Mouse (Mus musculus) embryo, embryonic 10 days (tissue): Measurements from ENCODE around the gene Gm16430.
"Not testable (repeated sequence)": the region's sequence is repeated elsewhere in the genome, so short reads cannot be mapped to it uniquely, and the experiment has no call there.

ENCODE experiments used
- DNase-seq: peaks from one replicate; pipeline ENCODE4 v3.0.0-alpha.2; 2015; ENCODE audit warnings: low spot score

Gm16430 gene

GRCm38 (mm10) chrX:54621911-54622310 is at the start of gene Gm16430:
Gene Gm16430 (plus strand): TSS chrX:54622211.
- DNase-seq, result not testable (repeated sequence)
